Mouse (Mus musculus) kidney, embryonic 16.5 days (tissue): ENCODE results near the gene Sdcbp2. TPM values are rescaled to one million over a fixed set of nuclear protein-coding genes. Genes with fewer than 3 reads are reported as not detected.

Experiments used
- polyA plus RNA-seq: library from polyadenylated mRNA; unstranded; fragments of >200 nt; fragmentation: Nextera tagmentation; extraction: Ambion mirVana; gene quantifications from 2 replicates; pipeline ENCODE4 v1.2.1, GENCODE M21; 2015

Sdcbp2 gene
- polyA plus RNA-seq, 1 experiment from 2014 or later: 1.7 TPM

Other genes starting within 250 kb of the Sdcbp2 start
- gene 4921509C19Rik, start 96.5 kb upstream of the Sdcbp2 start, polyA plus RNA-seq: not detected in 2 replicates
- gene Nsfl1c, start 78.4 kb upstream of the Sdcbp2 start, polyA plus RNA-seq: 250 and 255 TPM in 2 replicates
- 723 and 752 TPM in 2 replicates for gene Fkbp1a, start 30.1 kb upstream of the Sdcbp2 start, polyA plus RNA-seq
- gene Snph, start 60.0 kb downstream of the Sdcbp2 start, polyA plus RNA-seq: 0.44 and 0.63 TPM in 2 replicates
- not detected in 2 replicates for gene Rad21l, start 95.9 kb downstream of the Sdcbp2 start, polyA plus RNA-seq
- 1.0 and 1.1 TPM in 2 replicates for gene Tmem74b, start 129.4 kb downstream of the Sdcbp2 start, polyA plus RNA-seq
- 49.3 and 50.2 TPM in 2 replicates for gene Psmf1, start 171.6 kb downstream of the Sdcbp2 start, polyA plus RNA-seq